Mouse (Mus musculus) neural tube, postnatal 0 days (tissue): ENCODE data around the gene Psg28. TPM values are rescaled to one million over a fixed set of nuclear protein-coding genes. Genes with fewer than 3 reads are reported as not detected.

Experiments used
- microRNA-seq: library from miRNA; unstranded; fragments of <30 nt; microRNA quantifications from one replicate; pipeline ENCODE4, GENCODE M21; 2016
- polyA plus RNA-seq: library from polyadenylated mRNA; unstranded; fragments of >200 nt; fragmentation: Nextera tagmentation; extraction: Ambion mirVana; gene quantifications from 2 replicates; pipeline ENCODE4 v1.2.1, GENCODE M21; 2015

The Psg28 gene
- polyA plus RNA-seq, result not detected in 2 replicates

DNA sequence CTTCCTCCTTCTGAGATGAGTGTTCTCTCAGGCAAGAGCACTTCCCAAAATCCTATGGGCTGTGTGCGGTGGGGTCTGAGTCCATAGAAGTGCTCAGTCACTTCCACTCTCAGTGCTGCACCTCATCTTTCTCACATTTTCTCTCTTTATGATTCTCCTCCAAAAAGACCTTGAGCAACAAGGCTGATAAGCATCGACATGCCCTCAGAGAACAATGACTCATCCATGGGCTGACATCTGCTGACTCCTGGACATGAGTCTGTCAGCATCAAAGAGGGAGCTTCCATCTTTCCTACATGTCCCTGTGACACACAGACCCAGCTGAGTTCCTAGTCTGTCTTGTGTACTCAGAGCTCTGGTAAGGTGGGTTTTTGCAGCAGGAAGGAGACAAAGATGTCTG is at the start of gene Psg28:
Psg28 (minus strand) TSS at position 101 of the 400 bp plus-strand sequence.

Small RNAs within 50 kb of the gene (microRNA-seq; reads per million reads assigned to microRNA genes)
- not detected for gene Gm24715

Other genes starting within 250 kb of the Psg28 start
- gene Mill1, start 186.7 kb downstream of the Psg28 start, polyA plus RNA-seq, result not detected in 2 replicates
- not detected in 2 replicates for gene Psg18, start 77.0 kb downstream of the Psg28 start, polyA plus RNA-seq
- not detected in 2 replicates for gene Psg26, start 52.1 kb upstream of the Psg28 start, polyA plus RNA-seq
- gene Psg25, start 100.2 kb upstream of the Psg28 start, polyA plus RNA-seq, result not detected in 2 replicates
- gene Psg27, start 135.3 kb upstream of the Psg28 start, polyA plus RNA-seq, result not detected in 2 replicates
- not detected in 2 replicates for gene Psg23, start 184.5 kb upstream of the Psg28 start, polyA plus RNA-seq
- not detected in 2 replicates for gene Psg21, start 224.7 kb upstream of the Psg28 start, polyA plus RNA-seq